Mouse (Mus musculus): ENCODE data around the gene Pygo1. TPM values are rescaled to one million over a fixed set of nuclear protein-coding genes. Genes with fewer than 3 reads are reported as not detected.

The Pygo1 gene
- polyA plus RNA-seq, 2 experiments, result 0.06 to 0.09 TPM

- no peak for ATAC-seq (ENCODE audit: insufficient read depth)
- DNase-seq (ENCODE audit: low read depth in 3 of 3, low spot score in 3 of 3), result no peak
- Histone ChIP-seq H3K27ac (no peak overlapping the region), H3K36me3 (replicated peaks; ENCODE audit: control insufficient read depth, insufficient read depth, low read depth) (no peaks in the 10 kb centered on the region), H3K4me2 (ENCODE audit: low read depth) (no peak overlapping the region), H3K9ac (replicated peaks) (no peak overlapping the region), H3K4me1 (replicated peaks; ENCODE audit: control insufficient read depth in 2 of 2, insufficient read depth in 2 of 2, low read length in 1 of 2) (no peaks in the 10 kb centered on the region; a peak in 1 of 4 replicates), H3K27me3 (ENCODE audit: control insufficient read depth, insufficient read depth, low read length) (no peaks in the 10 kb centered on the region), H3K4me3 (ENCODE audit: insufficient read depth in 1 of 2, low read depth in 2 of 2, low read length in 2 of 2) (no peak overlapping the region), H3K9me3 (ENCODE audit: control insufficient read depth, low read length) (no peaks in the 10 kb centered on the region)
- TF ChIP-seq EP300 (IDR thresholded peaks at IDR 0.05; ENCODE audit: low read depth) (no peak), CTCF (IDR thresholded peaks at IDR 0.05; ENCODE audit: low read depth) (peak; percentile 26; the same call in 1 of the 2 replicates)
Measured at GRCm38 (mm10) chr9:72972984-72973383, 47.5 kb downstream of the Pygo1 start.

GRCm38 (mm10) chr9:72974734-72975133, 49.3 kb downstream of the Pygo1 start:
- ATAC-seq (ENCODE audit: insufficient read depth) (no peak), DNase-seq (ENCODE audit: low read depth in 3 of 3, low spot score in 3 of 3) (no peak)
- H3K4me1 ChIP-seq (replicated peaks; ENCODE audit: control insufficient read depth in 2 of 2, insufficient read depth in 2 of 2, low read length in 1 of 2), result no peaks in the 10 kb centered on the region
- no peak overlapping the region for H3K27ac ChIP-seq
- no peak overlapping the region for H3K4me2 ChIP-seq (ENCODE audit: low read depth)
- WGBS (ENCODE audit: insufficient replicate concordance), result 67% methylated on average over 5 of the region's 5 CpGs
- no peaks in the 10 kb centered on the region for H3K9me3 ChIP-seq (ENCODE audit: control insufficient read depth, low read length)
- no peak overlapping the region for H3K4me3 ChIP-seq (ENCODE audit: insufficient read depth in 1 of 2, low read depth in 2 of 2, low read length in 2 of 2)
- no peaks in the 10 kb centered on the region for H3K36me3 ChIP-seq (replicated peaks; ENCODE audit: control insufficient read depth, insufficient read depth, low read depth)
- H3K27me3 ChIP-seq (ENCODE audit: control insufficient read depth, insufficient read depth, low read length), result no peaks in the 10 kb centered on the region
- H3K9ac ChIP-seq (replicated peaks), result no peak overlapping the region
- no peak for TF ChIP-seq EP300 (IDR thresholded peaks at IDR 0.05; ENCODE audit: low read depth)

GRCm38 (mm10) chr9:72975242-72975641, 49.8 kb downstream of the Pygo1 start:
- WGBS (ENCODE audit: insufficient replicate concordance), result 65% methylated on average over 1 of the region's 1 CpGs
- no peaks in the 10 kb centered on the region for H3K27me3 ChIP-seq (ENCODE audit: control insufficient read depth, insufficient read depth, low read length)
- H3K4me3 ChIP-seq (ENCODE audit: insufficient read depth in 1 of 2, low read depth in 2 of 2, low read length in 2 of 2), result no peak overlapping the region
- no peak overlapping the region for H3K27ac ChIP-seq
- H3K36me3 ChIP-seq (replicated peaks; ENCODE audit: control insufficient read depth, insufficient read depth, low read depth), result no peaks in the 10 kb centered on the region
- H3K9ac ChIP-seq (replicated peaks), result no peak overlapping the region
- no peak for DNase-seq (ENCODE audit: low read depth in 3 of 3, low spot score in 3 of 3)
- ATAC-seq (ENCODE audit: insufficient read depth), result no peak
- H3K4me1 ChIP-seq (replicated peaks; ENCODE audit: control insufficient read depth in 2 of 2, insufficient read depth in 2 of 2, low read length in 1 of 2), result no peaks in the 10 kb centered on the region
- TF ChIP-seq CTCF (IDR thresholded peaks at IDR 0.05; ENCODE audit: low read depth) (no peak), EP300 (IDR thresholded peaks at IDR 0.05; ENCODE audit: low read depth) (no peak)
- no peak overlapping the region for H3K4me2 ChIP-seq (ENCODE audit: low read depth)
- no peaks in the 10 kb centered on the region for H3K9me3 ChIP-seq (ENCODE audit: control insufficient read depth, low read length)

- TF ChIP-seq CTCF (IDR thresholded peaks at IDR 0.05; ENCODE audit: low read depth), result no peak
- TF ChIP-seq EP300 (IDR thresholded peaks at IDR 0.05; ENCODE audit: low read depth), result no peak
- Histone ChIP-seq H3K9ac (replicated peaks) (no peak overlapping the region), H3K9me3 (ENCODE audit: control insufficient read depth, low read length) (no peaks in the 10 kb centered on the region), H3K36me3 (replicated peaks; ENCODE audit: control insufficient read depth, insufficient read depth, low read depth) (no peaks in the 10 kb centered on the region), H3K4me2 (ENCODE audit: low read depth) (no peak overlapping the region), H3K27ac (no peak overlapping the region), H3K4me3 (ENCODE audit: insufficient read depth in 1 of 2, low read depth in 2 of 2, low read length in 2 of 2) (no peak overlapping the region), H3K4me1 (replicated peaks; ENCODE audit: control insufficient read depth in 2 of 2, insufficient read depth in 2 of 2, low read length in 1 of 2) (peaks cover 5 to 8% of the 10 kb centered on the region in 2 experiments), H3K27me3 (ENCODE audit: control insufficient read depth, insufficient read depth, low read length) (no peaks in the 10 kb centered on the region)
- DNase-seq (ENCODE audit: low read depth in 3 of 3, low spot score in 3 of 3) (no peak), ATAC-seq (ENCODE audit: insufficient read depth) (no peak)
- 47% methylated on average over 2 of the region's 2 CpGs for WGBS (ENCODE audit: insufficient replicate concordance)
Measured at GRCm38 (mm10) chr9:72983066-72983465, 57.6 kb downstream of the Pygo1 start.

GRCm38 (mm10) chr9:72985250-72986220, 60.1 kb downstream of the Pygo1 start, which contains the start of the genes Ccpg1os and Ccpg1:
Gene Ccpg1os, minus strand, starts transcription at chr9:72985382.
Gene Ccpg1, plus strand, starts transcription at chr9:72985429.
- under 1% methylated on average over 88 of the region's 88 CpGs for WGBS (ENCODE audit: insufficient replicate concordance)
- Histone ChIP-seq H3K27me3 (ENCODE audit: control insufficient read depth, insufficient read depth, low read length) (no peaks in the 10 kb centered on the region), H3K9me3 (ENCODE audit: control insufficient read depth, low read length) (no peaks in the 10 kb centered on the region), H3K4me3 (ENCODE audit: insufficient read depth in 1 of 2, low read depth in 2 of 2, low read length in 2 of 2) (peak within 1 kb of the TSS; percentile 76), H3K4me2 (ENCODE audit: low read depth) (peak within 1 kb of the TSS; percentile 96), H3K36me3 (replicated peaks; ENCODE audit: control insufficient read depth, insufficient read depth, low read depth) (no peaks in the 10 kb centered on the region), H3K9ac (replicated peaks) (peak within 1 kb of the TSS; percentile 77), H3K27ac (peak within 1 kb of the TSS; percentile 17), H3K4me1 (replicated peaks; ENCODE audit: control insufficient read depth in 2 of 2, insufficient read depth in 2 of 2, low read length in 1 of 2) (peaks cover 5 to 10% of the 10 kb centered on the region in 2 experiments)
- TF ChIP-seq EP300 (IDR thresholded peaks at IDR 0.05; ENCODE audit: low read depth) (no peak), CTCF (IDR thresholded peaks at IDR 0.05; ENCODE audit: low read depth) (peak; percentile 48)
- ATAC-seq (ENCODE audit: insufficient read depth) (peak; percentile 99), DNase-seq (ENCODE audit: low read depth in 3 of 3, low spot score in 3 of 3) (peak; percentile 92 to 93 (median 93))
